ENCODE assay signal across 8 mouse cellular contexts in genomic region chr19:15924866-15925718, GRCm38 (mm10). TPM values are rescaled to one million over a fixed set of nuclear protein-coding genes. Genes with fewer than 3 reads are reported as not detected.
DNase-seq lines count a peak whose midpoint lies in the region; ATAC-seq and TF ChIP-seq lines count a peak whose summit lies in the region.

No protein-coding gene starts in this region.

- H3K27me3 ChIP-seq in C2C12 (ENCODE audit: control insufficient read depth, insufficient read depth, insufficient read length) = no peaks in the 10 kb centered on the region
- H3K27me3 ChIP-seq in embryonic facial prominence, embryonic 15.5 days = no peaks in the 10 kb centered on the region
- H3K27me3 ChIP-seq in limb, embryonic 14.5 days (ENCODE audit: control insufficient read depth, insufficient read depth, low read length) = no peaks in the 10 kb centered on the region
- peaks cover 4% of the 10 kb centered on the region for H3K27me3 ChIP-seq in midbrain, embryonic 16.5 days (ENCODE audit: control insufficient read depth, insufficient read depth, low read depth, low read length)
- no peaks in the 10 kb centered on the region for H3K27me3 ChIP-seq in spleen, adult 2 months (ENCODE audit: control insufficient read depth, insufficient read depth, low read length)

- H3ac ChIP-seq in C2C12 (ENCODE audit: control insufficient read depth, insufficient read length, low read depth) = peak overlapping the region; percentile 95

- WGBS in embryonic facial prominence, embryonic 15.5 days = 2% methylated on average over 43 of the region's 43 CpGs
- WGBS in limb, embryonic 14.5 days = 4% methylated on average over 40 of the region's 43 CpGs
- WGBS in midbrain, embryonic 16.5 days = under 1% methylated on average over 43 of the region's 43 CpGs
- WGBS in spleen, adult 2 months = 9% methylated on average over 43 of the region's 43 CpGs

- peaks cover 29% of the 10 kb centered on the region for H3K79me3 ChIP-seq in C2C12 (ENCODE audit: low read depth)

- H3K36me3 ChIP-seq in C2C12 (ENCODE audit: control insufficient read depth, insufficient read depth) = peaks cover 10% of the 10 kb centered on the region
- H3K36me3 ChIP-seq in embryonic facial prominence, embryonic 15.5 days = no peaks in the 10 kb centered on the region
- H3K36me3 ChIP-seq in limb, embryonic 14.5 days (ENCODE audit: control insufficient read depth, insufficient read depth, low read length) = 0 out of 2 replicates have a peak, but pooled peaks cover 3% of the 10 kb centered on the region
- H3K36me3 ChIP-seq in midbrain, embryonic 16.5 days (ENCODE audit: control insufficient read depth, insufficient read depth, low read length) = no peaks in the 10 kb centered on the region
- no peaks in the 10 kb centered on the region for H3K36me3 ChIP-seq in spleen, adult 2 months (ENCODE audit: control insufficient read depth, insufficient read depth, low read length)

- peak; percentile 85 to 92 for DNase-seq in heart, adult 9 months (ENCODE audit: low spot score in 2 of 2)
- DNase-seq in kidney, adult 9 months = peak; percentile 90
- DNase-seq in limb, embryonic 14.5 days (ENCODE audit: low spot score) = peak; percentile 95
- DNase-seq in spleen, adult 2 months (ENCODE audit: low read depth in 1 of 2, low spot score in 2 of 2) = peak; percentile 57 to 83

- no peak; the same call in 1 of the 2 replicates for TF ChIP-seq POLR2A in bone marrow macrophage, adult 2 months (IDR thresholded peaks at IDR 0.05; ENCODE audit: borderline replicate concordance, low read depth, low read length)
- TF ChIP-seq POLR2A in limb, embryonic 14.5 days (IDR thresholded peaks at IDR 0.05; ENCODE audit: borderline replicate concordance, extremely low read depth, insufficient read depth, insufficient read length) = 0 out of 2 replicates have a peak, but pooled peaks have one; percentile 9
- no peak; the same call in 1 of the 2 replicates for TF ChIP-seq POLR2A in spleen, adult 2 months (IDR thresholded peaks at IDR 0.05; ENCODE audit: low read depth, low read length)

- peak overlapping the region; percentile 60 for H3K27ac ChIP-seq in bone marrow macrophage, adult 2 months (ENCODE audit: insufficient read depth, low read depth, low read length)
- H3K27ac ChIP-seq in embryonic facial prominence, embryonic 15.5 days (replicated peaks) = peak overlapping the region; percentile 89
- H3K27ac ChIP-seq in limb, embryonic 14.5 days (replicated peaks; ENCODE audit: low read depth, low read length) = peak overlapping the region; percentile 89
- H3K27ac ChIP-seq in midbrain, embryonic 16.5 days (ENCODE audit: low read length) = peak overlapping the region; percentile 73
- H3K27ac ChIP-seq in spleen, adult 2 months (ENCODE audit: insufficient read depth, low read length) = peak overlapping the region; percentile 26; the same call in 1 of the 2 replicates

- H3K79me2 ChIP-seq in C2C12 (ENCODE audit: control insufficient read depth, insufficient read depth) = peaks cover 46% of the 10 kb centered on the region

- peaks cover 11% of the 10 kb centered on the region for H3K4me1 ChIP-seq in bone marrow macrophage, adult 2 months (ENCODE audit: control insufficient read depth, insufficient read depth, low read length)
- peaks cover 24% of the 10 kb centered on the region for H3K4me1 ChIP-seq in embryonic facial prominence, embryonic 15.5 days
- peaks cover 19% of the 10 kb centered on the region for H3K4me1 ChIP-seq in limb, embryonic 14.5 days (ENCODE audit: control insufficient read depth, insufficient read depth, low read length)
- peaks cover 14% of the 10 kb centered on the region for H3K4me1 ChIP-seq in midbrain, embryonic 16.5 days (ENCODE audit: control insufficient read depth, insufficient read depth, low read length)
- no peaks in the 10 kb centered on the region; the same call in 1 of the 2 replicates for H3K4me1 ChIP-seq in spleen, adult 2 months (ENCODE audit: control insufficient read depth, insufficient read depth, insufficient read length)

- H3K4me3 ChIP-seq in C2C12 (ENCODE audit: insufficient read depth, poor library complexity, severe bottlenecking) = peak overlapping the region; percentile 72
- peak overlapping the region; percentile 68 for H3K4me3 ChIP-seq in bone marrow macrophage, adult 2 months (ENCODE audit: insufficient read depth, low read length)
- H3K4me3 ChIP-seq in embryonic facial prominence, embryonic 15.5 days (replicated peaks) = peak overlapping the region; percentile 68
- peak overlapping the region; percentile 45 for H3K4me3 ChIP-seq in limb, embryonic 14.5 days (replicated peaks; ENCODE audit: low read length)
- H3K4me3 ChIP-seq in midbrain, embryonic 16.5 days (ENCODE audit: low read depth, low read length) = peak overlapping the region; percentile 62
- H3K4me3 ChIP-seq in spleen, adult 2 months (ENCODE audit: extremely low read depth, insufficient read depth, insufficient read length) = peak overlapping the region; percentile 67

- no peaks in the 10 kb centered on the region for H3K9me3 ChIP-seq in embryonic facial prominence, embryonic 15.5 days (replicated peaks)
- H3K9me3 ChIP-seq in limb, embryonic 14.5 days (ENCODE audit: control insufficient read depth, low read length) = no peaks in the 10 kb centered on the region
- H3K9me3 ChIP-seq in midbrain, embryonic 16.5 days (replicated peaks; ENCODE audit: control insufficient read depth, low read length, poor library complexity, severe bottlenecking) = no peaks in the 10 kb centered on the region

- no peak for TF ChIP-seq CTCF in C2C12 (IDR thresholded peaks at IDR 0.05; ENCODE audit: control insufficient read depth, insufficient read depth, insufficient read length)
- TF ChIP-seq CTCF in bone marrow macrophage, adult 2 months (IDR thresholded peaks at IDR 0.05; ENCODE audit: low read depth, low read length) = no peak
- TF ChIP-seq CTCF in spleen, adult 2 months (IDR thresholded peaks at IDR 0.05; ENCODE audit: extremely low read depth, insufficient read depth, insufficient read length, insufficient replicate concordance) = no peak

- peak overlapping the region; percentile 98 for H3K4me2 ChIP-seq in embryonic facial prominence, embryonic 15.5 days (replicated peaks)
- peak overlapping the region; percentile 77 for H3K4me2 ChIP-seq in limb, embryonic 14.5 days (replicated peaks; ENCODE audit: low read depth, low read length, severe bottlenecking)
- peak overlapping the region; percentile 95 for H3K4me2 ChIP-seq in midbrain, embryonic 16.5 days (ENCODE audit: low read length)

- H3K9ac ChIP-seq in embryonic facial prominence, embryonic 15.5 days = peak overlapping the region; percentile 51
- peak overlapping the region; percentile 59 for H3K9ac ChIP-seq in limb, embryonic 14.5 days (ENCODE audit: low read depth, low read length, severe bottlenecking)
- peak overlapping the region; percentile 68 for H3K9ac ChIP-seq in midbrain, embryonic 16.5 days (ENCODE audit: low read depth, low read length)

- peak; percentile 95 for ATAC-seq in embryonic facial prominence, embryonic 15.5 days (ENCODE audit: insufficient number of reproducible peaks, low FRiP score, low TSS enrichment, low read depth)
- ATAC-seq in limb, embryonic 14.5 days (ENCODE audit: low FRiP score, low read depth) = peak; percentile 96
- ATAC-seq in midbrain, embryonic 16.5 days = peak; percentile 99

TF ChIP-seq in C2C12, 6 proteins besides CTCF, POLR2A, EP300 and RAD21:
- TF ChIP-seq MYOG (IDR thresholded peaks at IDR 0.05; ENCODE audit: control insufficient read depth, extremely low read depth, insufficient read length) (no peak), MAX (IDR thresholded peaks at IDR 0.05) (peak; percentile 95), USF1 (IDR thresholded peaks at IDR 0.05; ENCODE audit: low read depth) (no peak), FOSL1 (IDR thresholded peaks at IDR 0.05; ENCODE audit: insufficient read depth, low read length, poor library complexity, severe bottlenecking) (no peak), MYOD1 (IDR thresholded peaks at IDR 0.05; ENCODE audit: control insufficient read depth, insufficient read length, low read depth) (no peak), CEBPB (IDR thresholded peaks at IDR 0.05; ENCODE audit: low read depth) (peak; percentile 57)
TF ChIP-seq in C2C12: peak in this region for 2.

RNA-seq across cellular contexts. Expression of gene Psat1, which starts 22.0 kb away (rescaled TPM):
- polyA plus RNA-seq in C2C12 (2012; fragmentation: generic; extraction: Trizol) = 292 TPM
- polyA plus RNA-seq in bone marrow macrophage, adult 2 months (2012; ENCODE audit: insufficient read depth, insufficient read length, missing spikeins) = 10.1 and 12.9 TPM in 2 replicates
- polyA plus RNA-seq in embryonic facial prominence, embryonic 15.5 days (2015; fragmentation: Nextera tagmentation; extraction: Ambion mirVana) = 116 and 122 TPM in 2 replicates
- 71.5 and 76.0 TPM in 2 replicates for polyA plus RNA-seq in limb, embryonic 14.5 days (2012; rRNA removed)
- 99.2 and 119 TPM in 2 replicates for polyA plus RNA-seq in limb, embryonic 14.5 days (2014; fragmentation: Nextera tagmentation; extraction: Ambion mirVana)
- polyA plus RNA-seq in midbrain, embryonic 16.5 days (2015; fragmentation: Nextera tagmentation; extraction: Ambion mirVana) = 77.2 and 82.2 TPM in 2 replicates
- polyA plus RNA-seq in spleen, adult 2 months (2012; rRNA removed) = 5.4 TPM in 2 replicates

RNA-seq across cellular contexts. Expression of gene Cep78, which starts 59.7 kb away (rescaled TPM):
- polyA plus RNA-seq in C2C12 (2012; fragmentation: generic; extraction: Trizol) = 7.5 TPM
- polyA plus RNA-seq in bone marrow macrophage, adult 2 months (2012; ENCODE audit: insufficient read depth, insufficient read length, missing spikeins) = 9.2 and 11.2 TPM in 2 replicates
- polyA plus RNA-seq in embryonic facial prominence, embryonic 15.5 days (2015; fragmentation: Nextera tagmentation; extraction: Ambion mirVana) = 22.2 and 27.3 TPM in 2 replicates
- 13.9 and 16.0 TPM in 2 replicates for polyA plus RNA-seq in limb, embryonic 14.5 days (2012; rRNA removed)
- 22.5 and 25.3 TPM in 2 replicates for polyA plus RNA-seq in limb, embryonic 14.5 days (2014; fragmentation: Nextera tagmentation; extraction: Ambion mirVana)
- polyA plus RNA-seq in midbrain, embryonic 16.5 days (2015; fragmentation: Nextera tagmentation; extraction: Ambion mirVana) = 29.9 and 31.9 TPM in 2 replicates
- 1.9 and 2.5 TPM in 2 replicates for polyA plus RNA-seq in spleen, adult 2 months (2012; rRNA removed)

Comparison
In these comparisons a context has a peak if more than half of its experiments do, and no peak if none do; other contexts are left out.
1. Peak in every context shown above with its lines: DNase-seq, ATAC-seq, H3K4me3 ChIP-seq and H3K27ac ChIP-seq.
2. H3K27ac ChIP-seq: peak in every context shown above with its lines; median percentile 89 in embryonic facial prominence, embryonic 15.5 days; 89 in limb, embryonic 14.5 days; 73 in midbrain, embryonic 16.5 days; 60 in bone marrow macrophage, adult 2 months; 26 in spleen, adult 2 months.